Mouse (Mus musculus): Measurements from ENCODE around the gene Olfr31. TPM values are rescaled to one million over a fixed set of nuclear protein-coding genes. Genes with fewer than 3 reads are reported as not detected.

Olfr31 gene
- polyA plus RNA-seq (2015; fragmentation: Nextera tagmentation; extraction: Ambion mirVana): not detected in 2 replicates

DNA sequence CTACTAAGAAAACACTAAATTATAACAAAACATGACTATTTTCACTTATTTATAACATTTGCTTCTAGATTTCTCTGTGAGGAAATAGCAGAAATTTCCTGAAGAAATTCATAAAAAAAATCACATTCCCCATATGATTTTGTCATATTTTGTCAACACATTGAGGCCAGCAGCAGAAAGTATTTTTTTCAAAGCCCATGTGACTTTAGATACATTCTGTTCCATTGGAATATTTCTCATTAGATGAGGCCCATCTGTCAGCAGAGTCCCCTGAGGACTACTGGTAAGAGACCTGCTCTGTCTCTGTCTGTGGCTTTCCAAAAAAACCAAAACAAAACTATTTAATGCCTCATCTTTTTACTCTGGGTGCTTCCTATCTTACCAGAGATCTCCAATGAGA lies at the start of gene Olfr31:
TSS of gene Olfr31 (plus strand) at position 301 of the 400 bp plus-strand sequence.

GRCm38 (mm10) chr14:14345948-14346812 lies 23.6 kb downstream of the Olfr31 start, which contains the start of gene Il3ra:
Gene Il3ra (plus strand): TSS chr14:14346275.

Other genes starting within 250 kb of the Olfr31 start
- gene Psmd6, start 201.8 kb upstream of the Olfr31 start, polyA plus RNA-seq (2015; fragmentation: Nextera tagmentation; extraction: Ambion mirVana): 178 and 193 TPM in 2 replicates
- not detected in 2 replicates for gene Olfr720, start 136.0 kb upstream of the Olfr31 start, polyA plus RNA-seq (2015; fragmentation: Nextera tagmentation; extraction: Ambion mirVana)
- gene Il3ra, start 23.4 kb downstream of the Olfr31 start, polyA plus RNA-seq (2015; fragmentation: Nextera tagmentation; extraction: Ambion mirVana): 6.8 and 7.2 TPM in 2 replicates
- not detected in 2 replicates for gene Olfr721-ps1, start 78.5 kb downstream of the Olfr31 start, polyA plus RNA-seq (2015; fragmentation: Nextera tagmentation; extraction: Ambion mirVana)

All from urinary bladder, postnatal 0 days (tissue).